Mouse (Mus musculus) right cerebral cortex, adult 2 months (tissue): ENCODE data around the gene 2610301B20Rik.
A peak's percentile ranks its signal among the peaks of the same experiment; 100 is the strongest.
"Not testable (repeated sequence)": the region's sequence is repeated elsewhere in the genome, so short reads cannot be mapped to it uniquely, and the experiment has no call there.

Source experiments
- DNase-seq, 2 experiments: peaks; one replicate each; pipeline ENCODE4 v3.0.0; 2021 to 2022; ENCODE audit warnings: low spot score in 2 of 2

2610301B20Rik gene

DNA sequence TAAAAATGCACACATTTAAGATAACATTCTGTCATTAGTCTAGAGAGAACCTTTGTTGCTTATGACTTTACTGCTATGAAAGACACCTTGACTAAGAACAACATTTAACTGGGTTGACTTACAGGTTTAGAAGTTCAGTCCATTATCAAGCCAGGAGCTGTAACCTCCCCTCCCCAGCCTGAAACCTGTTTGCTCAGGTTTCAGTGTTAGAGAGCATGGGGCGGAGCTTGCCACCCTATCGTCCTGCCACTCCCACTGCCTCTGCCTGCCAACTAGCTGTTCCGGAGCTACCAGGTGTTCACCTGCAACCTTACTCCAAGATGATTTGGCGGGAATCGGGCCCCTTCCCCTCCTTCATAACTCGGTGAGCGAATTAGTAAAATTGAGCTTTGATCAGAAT, 37.1 kb downstream of the 2610301B20Rik start:
- DNase-seq = not testable (repeated sequence)

GRCm38 (mm10) chr4:10911909-10912478, 37.7 kb downstream of the 2610301B20Rik start:
- DNase-seq = no peak

DNA sequence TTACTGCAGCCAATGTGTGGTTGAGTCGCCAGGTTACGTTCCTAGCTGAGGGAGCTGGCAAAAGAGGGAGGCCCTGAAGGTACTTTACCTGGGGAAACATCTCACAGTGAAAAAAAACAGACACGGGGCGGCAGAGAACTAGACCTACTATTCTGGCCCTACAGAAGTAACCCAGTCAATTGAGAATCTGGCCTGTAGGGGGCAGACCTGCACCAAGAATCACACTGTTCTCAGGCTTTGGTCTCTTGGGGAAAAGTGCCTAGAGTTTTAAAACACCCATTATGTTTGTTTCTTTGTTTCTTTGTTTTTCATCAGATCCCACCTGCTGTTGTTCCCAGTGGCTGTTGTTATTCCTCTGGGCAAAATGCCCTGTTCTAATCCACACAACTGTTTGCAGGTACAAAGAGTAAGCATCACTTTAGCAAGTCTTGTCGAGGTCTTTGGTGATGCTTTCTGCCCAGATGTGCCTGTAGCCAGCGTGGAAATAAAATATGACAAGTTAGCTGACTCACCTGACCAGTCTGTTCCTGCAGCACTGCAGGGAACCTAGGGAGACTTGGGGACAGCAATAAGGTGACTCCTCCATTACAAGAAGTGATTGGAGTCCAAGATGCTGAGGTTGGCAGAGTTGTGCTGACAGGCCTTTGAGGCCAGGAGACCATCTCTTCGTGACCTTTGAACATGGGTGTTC, 38.5 kb downstream of the 2610301B20Rik start:
- peak; percentile 97 for DNase-seq

GRCm38 (mm10) chr4:10913409-10913808, 39.1 kb downstream of the 2610301B20Rik start:
- no peak for DNase-seq

- no peak for DNase-seq
Measured at GRCm38 (mm10) chr4:10914766-10915165, 40.5 kb downstream of the 2610301B20Rik start.

- DNase-seq = no peak
Measured at GRCm38 (mm10) chr4:10915271-10915670, 41.0 kb downstream of the 2610301B20Rik start.

GRCm38 (mm10) chr4:10918402-10918801, 44.1 kb downstream of the 2610301B20Rik start:
- no peak for DNase-seq

DNA sequence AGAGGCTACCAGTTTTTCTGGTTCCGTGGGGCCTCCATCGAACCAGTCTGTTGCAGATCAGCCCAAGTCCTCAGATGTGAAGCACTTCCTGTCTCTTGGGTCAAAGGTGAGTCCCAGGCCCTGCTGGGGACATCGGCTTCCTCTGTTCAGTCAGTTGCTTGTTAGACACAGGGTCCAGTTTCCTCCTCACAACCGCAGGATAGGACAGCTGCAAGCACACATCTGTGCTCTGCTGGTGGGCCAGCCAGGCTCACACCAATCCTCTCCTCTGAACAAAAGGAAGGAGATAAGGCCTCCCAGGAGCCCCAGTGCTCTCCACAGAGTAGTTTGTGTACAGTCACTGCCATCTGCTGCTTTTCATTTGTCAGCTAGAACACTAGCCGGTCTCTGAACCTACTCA, 44.8 kb downstream of the 2610301B20Rik start:
- DNase-seq = no peak

DNA sequence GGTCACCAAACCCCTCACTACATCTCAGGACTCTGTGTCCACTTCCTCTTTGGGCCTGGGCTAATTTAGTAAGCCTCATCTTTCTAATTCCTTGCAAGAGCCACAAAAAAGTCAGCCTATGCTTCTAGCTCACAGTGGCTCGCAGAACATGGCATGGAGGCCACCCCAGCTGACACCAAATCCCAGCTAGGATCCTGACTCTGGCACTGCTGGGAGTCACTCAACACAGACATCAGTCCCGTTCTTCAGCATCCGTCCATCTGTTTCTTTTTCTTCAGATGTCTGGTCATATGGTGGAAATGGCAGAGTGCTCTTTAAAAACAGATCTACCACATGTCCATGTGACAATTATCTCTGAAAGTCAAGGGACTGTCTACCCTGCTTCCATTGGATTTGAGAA, 45.2 kb downstream of the 2610301B20Rik start:
- no peak for DNase-seq

GRCm38 (mm10) chr4:10919987-10920386, 45.7 kb downstream of the 2610301B20Rik start:
- DNase-seq = no peak

- no peak for DNase-seq
Measured at GRCm38 (mm10) chr4:10920622-10921021, 46.3 kb downstream of the 2610301B20Rik start.

GRCm38 (mm10) chr4:10923180-10923579, 48.9 kb downstream of the 2610301B20Rik start:
- peak; percentile 77 for DNase-seq

- no peak for DNase-seq
Measured at GRCm38 (mm10) chr4:10924140-10924539, 49.8 kb downstream of the 2610301B20Rik start.

DNA sequence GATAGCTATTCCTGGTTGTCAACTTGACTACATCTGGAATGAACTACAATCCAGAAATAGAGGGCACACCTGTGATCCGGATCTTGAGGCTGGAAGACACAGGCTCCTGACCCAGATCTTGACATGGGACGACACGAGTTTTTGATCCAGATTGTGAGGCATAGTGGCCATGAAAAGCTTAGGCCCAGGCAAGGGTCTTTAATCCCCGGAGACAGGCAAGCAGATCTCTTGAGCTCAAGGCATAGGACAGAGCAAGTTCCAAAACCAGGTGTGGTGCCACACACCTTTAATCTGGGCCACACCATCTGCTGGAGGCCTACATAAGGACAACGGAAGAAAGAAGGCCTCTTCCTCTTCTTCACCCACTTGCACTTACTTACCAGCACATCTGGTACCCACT, 50.2 kb downstream of the 2610301B20Rik start:
- DNase-seq = no peak

DNA sequence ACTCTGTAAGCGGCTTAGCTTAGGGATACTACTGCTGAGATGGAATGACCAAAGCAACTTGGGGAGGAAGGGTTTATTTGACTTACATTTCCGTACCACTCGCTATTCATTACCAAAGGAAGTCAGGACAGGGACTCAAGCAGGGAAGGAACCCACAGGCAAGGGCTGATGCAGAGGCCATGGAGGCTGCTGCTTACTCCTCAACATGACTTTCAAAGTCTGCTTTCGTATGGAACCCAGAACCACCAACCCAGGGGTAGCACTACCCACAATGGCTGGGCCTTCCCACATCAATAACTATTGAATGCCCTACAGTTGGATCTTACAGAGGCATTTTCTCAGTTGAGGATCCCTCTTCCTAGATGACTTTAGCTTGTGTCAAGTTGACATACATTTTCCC, 52.1 kb downstream of the 2610301B20Rik start:
- no peak for DNase-seq

DNA sequence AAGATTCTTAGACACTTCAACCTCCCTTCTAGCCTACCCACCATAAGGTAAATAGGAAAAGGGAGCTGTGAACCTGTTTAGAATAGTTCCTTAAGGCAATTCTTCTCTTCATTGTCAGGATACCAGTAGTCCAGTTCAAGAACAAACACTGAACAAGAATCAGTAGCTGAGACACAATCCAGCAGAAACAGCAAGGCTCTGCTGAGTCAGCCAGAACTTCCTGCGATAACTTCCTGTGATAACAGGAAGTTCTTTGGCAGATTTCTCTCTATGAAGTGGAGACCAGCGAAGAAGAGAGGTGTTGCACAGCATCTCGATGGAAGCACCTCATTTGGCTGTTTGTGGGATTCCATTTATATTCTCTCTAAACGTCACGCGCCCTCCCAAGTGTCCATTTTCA, 53.9 kb downstream of the 2610301B20Rik start:
- DNase-seq = no peak

DNA sequence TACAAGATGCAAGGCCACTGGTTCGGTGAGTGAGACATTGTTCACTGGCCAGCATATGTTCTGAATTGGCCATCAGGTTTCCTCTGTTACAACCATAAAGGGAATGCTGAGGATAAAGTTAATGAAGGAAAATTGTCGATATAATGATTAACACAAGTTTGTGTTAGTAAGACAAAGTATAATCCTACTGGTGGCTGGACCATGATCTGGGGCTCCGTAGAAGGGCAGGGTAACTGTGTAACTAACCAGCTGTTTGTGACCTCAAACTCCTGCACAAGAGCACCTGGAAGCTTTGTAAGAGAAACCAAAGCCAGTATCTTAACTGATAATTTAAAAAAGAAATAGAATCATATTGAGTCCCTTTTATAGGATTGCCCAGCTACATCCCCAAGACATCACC, 55.4 kb downstream of the 2610301B20Rik start:
- no peak for DNase-seq

DNA sequence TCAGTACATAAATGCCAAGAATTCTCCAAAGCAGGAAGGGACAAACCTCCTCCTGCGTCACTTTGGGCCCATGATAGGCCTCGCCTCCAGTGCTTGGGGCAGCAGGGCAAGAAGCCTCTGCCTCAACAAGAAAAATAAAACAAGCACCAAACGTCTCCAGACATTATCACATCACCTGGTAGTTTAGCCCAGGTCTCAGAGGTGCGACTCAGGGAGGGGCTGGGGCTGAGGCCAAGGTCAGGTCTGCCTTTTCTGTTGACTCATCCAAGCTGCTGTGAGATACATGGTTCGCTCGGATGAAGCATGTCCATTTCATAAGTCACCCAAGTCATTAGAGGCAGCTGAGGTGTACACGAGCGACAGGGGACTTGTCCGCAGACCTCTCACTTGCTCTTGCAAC, 56.7 kb downstream of the 2610301B20Rik start:
- DNase-seq = no peak

GRCm38 (mm10) chr4:10932091-10932745, 57.9 kb downstream of the 2610301B20Rik start:
- no peak for DNase-seq

DNA sequence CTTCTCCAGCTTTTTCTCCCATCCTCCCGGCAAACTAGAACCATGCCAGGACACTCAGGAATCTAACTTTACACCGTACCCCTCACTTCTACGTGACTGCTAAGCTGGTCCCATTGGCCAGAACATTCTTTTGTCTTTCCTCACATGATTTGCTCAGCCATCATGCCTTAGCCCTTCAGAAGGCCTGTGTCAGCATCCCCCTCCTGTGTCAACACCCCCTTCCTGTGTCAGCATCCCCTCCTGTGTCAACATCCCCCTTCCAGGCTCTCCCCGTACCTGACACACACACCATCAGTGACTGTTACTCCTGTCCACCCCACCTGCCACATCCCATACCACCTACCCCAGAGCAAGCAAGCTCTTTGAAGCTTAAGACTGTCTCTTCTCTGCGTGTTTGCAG, 58.5 kb downstream of the 2610301B20Rik start:
- no peak for DNase-seq

DNA sequence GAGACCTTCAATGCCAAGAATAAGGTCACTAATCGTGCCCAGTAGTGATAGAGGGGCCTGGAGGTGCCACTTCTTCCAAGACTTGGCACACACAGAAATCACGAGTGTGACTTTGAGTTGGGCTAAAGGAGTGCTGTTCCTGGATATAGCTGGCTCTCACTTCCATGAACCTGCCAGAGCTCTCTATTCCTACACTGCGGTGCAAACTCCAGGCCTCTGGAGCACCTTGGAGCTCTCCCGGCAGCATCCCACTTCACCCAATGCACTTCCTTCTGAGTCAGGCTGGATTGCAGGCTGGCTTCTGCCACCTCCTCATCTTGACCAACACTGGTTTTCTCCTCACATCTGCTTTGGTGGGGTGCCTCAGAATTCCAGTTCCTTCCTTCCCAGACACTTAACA, 62.5 kb downstream of the 2610301B20Rik start:
- DNase-seq = no peak
